Mouse (Mus musculus): ENCODE data around the gene Hist1h2ak. TPM values are rescaled to one million over a fixed set of nuclear protein-coding genes. Genes with fewer than 3 reads are reported as not detected.

Gene Hist1h2ak
- polyA plus RNA-seq, 1 experiment from 2014 or later, result 10.8 TPM

Small RNA genes within 50 kb of the gene (microRNA-seq; reads per million reads assigned to microRNA genes)
- not detected for gene Gm44346
- not detected for gene Gm44357
- gene Gm44367, result not detected
- gene Gm44454, result not detected

Other genes starting within 250 kb of the Hist1h2ak start
- 7.3 and 8.6 TPM in 2 replicates for gene Zkscan8, start 222.7 kb downstream of the Hist1h2ak start, polyA plus RNA-seq (2014; fragmentation: Nextera tagmentation; extraction: Ambion mirVana)
- 0.10 and 0.20 TPM in 2 replicates for gene Olfr1366, start 211.0 kb downstream of the Hist1h2ak start, polyA plus RNA-seq (2014; fragmentation: Nextera tagmentation; extraction: Ambion mirVana)
- gene Olfr1535, start 193.9 kb downstream of the Hist1h2ak start, polyA plus RNA-seq (2014; fragmentation: Nextera tagmentation; extraction: Ambion mirVana), result not detected in 2 replicates
- gene Olfr1364, start 172.1 kb downstream of the Hist1h2ak start, polyA plus RNA-seq (2014; fragmentation: Nextera tagmentation; extraction: Ambion mirVana), result not detected in 2 replicates
- not detected in 2 replicates for gene Olfr1362, start 139.8 kb downstream of the Hist1h2ak start, polyA plus RNA-seq (2014; fragmentation: Nextera tagmentation; extraction: Ambion mirVana)
- not detected in 2 replicates for gene Olfr11, start 111.3 kb downstream of the Hist1h2ak start, polyA plus RNA-seq (2014; fragmentation: Nextera tagmentation; extraction: Ambion mirVana)
- gene Olfr1361, start 90.4 kb downstream of the Hist1h2ak start, polyA plus RNA-seq (2014; fragmentation: Nextera tagmentation; extraction: Ambion mirVana), result not detected in 2 replicates
- gene Olfr1360, start 76.4 kb downstream of the Hist1h2ak start, polyA plus RNA-seq (2014; fragmentation: Nextera tagmentation; extraction: Ambion mirVana), result not detected in 2 replicates
- not detected in 2 replicates for gene Olfr1359, start 55.7 kb downstream of the Hist1h2ak start, polyA plus RNA-seq (2014; fragmentation: Nextera tagmentation; extraction: Ambion mirVana)
- gene Hist1h2bl, start 37.7 kb downstream of the Hist1h2ak start, polyA plus RNA-seq (2014; fragmentation: Nextera tagmentation; extraction: Ambion mirVana), result 3.7 and 4.2 TPM in 2 replicates
- gene Hist1h2ai, start 37.4 kb downstream of the Hist1h2ak start, polyA plus RNA-seq (2014; fragmentation: Nextera tagmentation; extraction: Ambion mirVana), result 13.2 and 45.9 TPM in 2 replicates
- 7.3 and 11.0 TPM in 2 replicates for gene Hist1h3h, start 36.2 kb downstream of the Hist1h2ak start, polyA plus RNA-seq (2014; fragmentation: Nextera tagmentation; extraction: Ambion mirVana)
- 2.5 and 3.9 TPM in 2 replicates for gene Hist1h2bm, start 31.8 kb downstream of the Hist1h2ak start, polyA plus RNA-seq (2014; fragmentation: Nextera tagmentation; extraction: Ambion mirVana)
- gene Hist1h4j, start 18.8 kb downstream of the Hist1h2ak start, polyA plus RNA-seq (2014; fragmentation: Nextera tagmentation; extraction: Ambion mirVana), result 1.7 TPM in 2 replicates
- 2.7 and 4.6 TPM in 2 replicates for gene Hist1h4k, start 3.3 kb downstream of the Hist1h2ak start, polyA plus RNA-seq (2014; fragmentation: Nextera tagmentation; extraction: Ambion mirVana)
- gene Hist1h2bn, start 296 bp upstream of the Hist1h2ak start, polyA plus RNA-seq (2014; fragmentation: Nextera tagmentation; extraction: Ambion mirVana), result 0.90 and 2.5 TPM in 2 replicates
- gene Hist1h1b, start 26.8 kb upstream of the Hist1h2ak start, polyA plus RNA-seq (2014; fragmentation: Nextera tagmentation; extraction: Ambion mirVana), result 11.0 and 11.1 TPM in 2 replicates
- 108 and 166 TPM in 2 replicates for gene Hist1h3i, start 29.5 kb upstream of the Hist1h2ak start, polyA plus RNA-seq (2014; fragmentation: Nextera tagmentation; extraction: Ambion mirVana)
- 6.6 TPM in 1 of 2 replicates, not detected in the other for gene Hist1h2an, start 33.4 kb upstream of the Hist1h2ak start, polyA plus RNA-seq (2014; fragmentation: Nextera tagmentation; extraction: Ambion mirVana)
- 0.84 and 1.5 TPM in 2 replicates for gene Hist1h2bp, start 33.6 kb upstream of the Hist1h2ak start, polyA plus RNA-seq (2014; fragmentation: Nextera tagmentation; extraction: Ambion mirVana)
- gene Hist1h2bq, start 56.4 kb upstream of the Hist1h2ak start, polyA plus RNA-seq (2014; fragmentation: Nextera tagmentation; extraction: Ambion mirVana), result 9.2 and 17.1 TPM in 2 replicates
- not detected in 2 replicates for gene Hist1h2ao, start 56.6 kb upstream of the Hist1h2ak start, polyA plus RNA-seq (2014; fragmentation: Nextera tagmentation; extraction: Ambion mirVana)
- not detected in 2 replicates for gene Hist1h4m, start 57.9 kb upstream of the Hist1h2ak start, polyA plus RNA-seq (2014; fragmentation: Nextera tagmentation; extraction: Ambion mirVana)
- 4.6 and 16.7 TPM in 2 replicates for gene Hist1h4n, start 78.4 kb upstream of the Hist1h2ak start, polyA plus RNA-seq (2014; fragmentation: Nextera tagmentation; extraction: Ambion mirVana)
- 2,010 and 3,186 TPM in 2 replicates for gene Hist1h2ap, start 79.7 kb upstream of the Hist1h2ak start, polyA plus RNA-seq (2014; fragmentation: Nextera tagmentation; extraction: Ambion mirVana)
- gene Hist1h2br, start 79.9 kb upstream of the Hist1h2ak start, polyA plus RNA-seq (2014; fragmentation: Nextera tagmentation; extraction: Ambion mirVana), result 9.4 and 17.8 TPM in 2 replicates
- 28.3 and 34.9 TPM in 2 replicates for gene Zfp184, start 191.3 kb upstream of the Hist1h2ak start, polyA plus RNA-seq (2014; fragmentation: Nextera tagmentation; extraction: Ambion mirVana)
- gene Pom121l2, start 227.4 kb upstream of the Hist1h2ak start, polyA plus RNA-seq (2014; fragmentation: Nextera tagmentation; extraction: Ambion mirVana), result 0.14 TPM in 1 of 2 replicates, not detected in the other

Measured in forebrain, embryonic 14.5 days (tissue).